Mouse (Mus musculus): ENCODE data around the gene Prkg1. TPM values are rescaled to one million over a fixed set of nuclear protein-coding genes. Genes with fewer than 3 reads are reported as not detected.

Prkg1 gene
- total RNA-seq, 2 experiments from 2014 or later, result 0.47 to 1.8 TPM

- no peak for ATAC-seq (replicated peaks; ENCODE audit: low FRiP score, low TSS enrichment, poor library complexity, severe bottlenecking)
Observed at GRCm38 (mm10) chr19:31750976-31751676, 13.7 kb downstream of the Prkg1 start.

DNA sequence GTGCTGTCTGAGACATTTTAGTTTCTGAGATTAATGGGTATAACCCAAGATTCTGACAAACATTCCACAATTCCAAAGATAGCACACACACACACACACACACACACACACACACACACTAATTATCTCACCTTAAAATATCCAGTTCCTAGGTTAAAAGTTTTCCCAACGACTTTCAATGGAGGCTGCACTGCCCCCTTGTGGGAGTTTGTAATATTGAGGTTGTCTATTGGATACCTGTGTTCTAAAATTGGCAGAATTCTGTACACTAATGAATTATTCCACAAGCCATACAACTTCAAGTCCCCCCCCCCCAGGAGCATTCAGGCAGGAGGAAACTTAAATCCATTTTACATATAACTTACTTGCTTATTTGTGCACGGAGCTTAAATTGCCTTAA is 18.2 kb downstream of the Prkg1 start:
- ATAC-seq (replicated peaks; ENCODE audit: low FRiP score, low TSS enrichment, poor library complexity, severe bottlenecking), result no peak; the same call in 1 of the 2 replicates

DNA sequence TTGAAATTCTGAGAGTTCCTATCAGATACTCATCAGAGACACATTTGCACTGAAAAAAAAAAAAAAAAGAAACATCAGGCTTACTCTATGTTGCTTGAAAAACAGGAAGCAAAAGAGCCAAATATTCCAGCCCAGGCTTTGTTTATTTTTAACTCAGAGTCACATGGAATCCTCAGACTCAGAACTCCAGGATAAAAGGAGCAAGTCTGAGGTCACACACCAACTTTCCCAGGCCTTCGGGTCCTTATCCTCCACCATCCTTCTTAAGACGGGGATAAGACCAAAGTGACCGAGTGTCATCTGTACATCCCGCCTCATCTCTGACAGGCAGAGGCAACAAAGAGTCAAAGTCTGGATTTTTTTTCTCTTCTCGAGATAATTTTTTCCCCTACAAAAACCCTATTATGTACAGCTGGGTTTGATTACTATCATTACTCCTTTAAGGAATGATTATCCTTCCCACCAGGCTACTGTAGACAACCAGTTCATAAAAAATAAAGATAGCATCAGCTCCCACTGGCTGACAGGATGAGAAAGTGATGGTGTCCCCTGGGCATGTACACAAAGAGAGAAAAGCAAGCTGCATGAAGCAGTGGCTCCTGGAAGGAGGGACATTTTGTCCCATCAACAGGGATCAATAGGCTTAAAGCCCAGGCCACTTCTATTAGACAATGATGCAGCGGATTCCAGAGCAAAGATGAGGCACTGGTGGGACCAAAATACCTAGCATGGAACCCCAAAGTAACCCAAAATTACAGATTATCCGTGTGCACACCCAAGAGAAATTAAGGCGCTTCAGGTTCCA is 21.4 kb downstream of the Prkg1 start:
- no peak for ATAC-seq (replicated peaks; ENCODE audit: low FRiP score, low TSS enrichment, poor library complexity, severe bottlenecking)

DNA sequence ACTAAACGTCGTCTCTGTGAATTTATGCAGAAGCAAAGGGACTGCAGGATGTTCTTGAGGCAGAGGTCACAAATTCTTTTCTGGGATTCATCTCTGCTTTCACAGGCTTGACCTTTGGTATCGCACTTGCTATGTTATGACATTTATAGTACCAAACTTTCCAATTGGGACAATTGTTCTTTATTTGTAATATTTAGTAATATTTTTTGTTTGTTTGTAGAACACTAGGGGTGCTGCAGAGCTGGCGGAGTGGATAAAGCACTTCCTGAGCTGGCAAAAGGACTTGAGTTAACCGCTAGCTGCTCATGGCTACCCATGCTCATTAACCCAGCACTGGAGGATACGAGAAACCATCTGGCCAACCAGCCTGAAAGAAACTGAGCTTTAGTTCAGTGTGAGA is 49.9 kb downstream of the Prkg1 start:
- ATAC-seq (replicated peaks; ENCODE audit: low FRiP score, low TSS enrichment, poor library complexity, severe bottlenecking), result no peak

DNA sequence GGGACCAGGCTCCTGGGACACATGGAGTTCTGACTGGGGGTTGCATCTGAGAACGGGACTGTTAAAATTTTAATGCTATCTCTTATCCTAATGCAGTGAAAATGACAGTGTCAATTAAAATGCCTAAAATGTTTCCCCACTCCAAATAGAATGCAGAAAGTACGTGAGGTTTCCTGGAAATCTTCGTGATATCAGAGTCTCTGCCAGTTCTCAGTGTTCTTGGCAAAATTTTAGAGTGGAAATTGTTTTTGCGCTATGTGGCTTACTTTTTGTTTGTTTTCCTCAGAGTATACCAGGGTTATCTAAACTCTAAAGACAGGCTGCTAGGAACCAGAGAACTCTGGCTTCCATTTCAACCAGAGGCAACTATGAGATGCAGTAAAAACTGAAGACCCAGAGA is 50.4 kb downstream of the Prkg1 start:
- no peak for ATAC-seq (replicated peaks; ENCODE audit: low FRiP score, low TSS enrichment, poor library complexity, severe bottlenecking)

DNA sequence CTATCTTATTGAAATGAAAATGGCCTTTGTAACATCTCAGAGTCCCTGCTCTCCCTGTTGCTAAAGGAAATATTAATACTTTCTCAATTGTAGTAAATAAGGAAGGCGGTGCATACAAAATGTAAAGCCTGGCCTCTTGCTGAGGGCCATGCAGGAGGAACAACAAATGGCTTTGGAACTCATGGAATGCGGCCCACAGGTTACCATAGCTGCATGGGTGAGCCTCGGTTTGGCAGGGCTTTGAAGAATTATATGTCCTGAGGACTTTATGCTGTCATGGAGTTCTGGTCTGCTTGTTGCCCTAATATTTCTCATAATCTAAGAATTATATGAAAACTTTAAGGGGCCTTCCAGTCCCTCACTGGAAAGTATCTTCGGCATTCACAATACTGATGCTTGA is 51.5 kb downstream of the Prkg1 start:
- ATAC-seq (replicated peaks; ENCODE audit: low FRiP score, low TSS enrichment, poor library complexity, severe bottlenecking), result no peak

GRCm38 (mm10) chr19:31710336-31710735 is 54.5 kb downstream of the Prkg1 start:
- ATAC-seq (replicated peaks; ENCODE audit: low FRiP score, low TSS enrichment, poor library complexity, severe bottlenecking), result no peak

DNA sequence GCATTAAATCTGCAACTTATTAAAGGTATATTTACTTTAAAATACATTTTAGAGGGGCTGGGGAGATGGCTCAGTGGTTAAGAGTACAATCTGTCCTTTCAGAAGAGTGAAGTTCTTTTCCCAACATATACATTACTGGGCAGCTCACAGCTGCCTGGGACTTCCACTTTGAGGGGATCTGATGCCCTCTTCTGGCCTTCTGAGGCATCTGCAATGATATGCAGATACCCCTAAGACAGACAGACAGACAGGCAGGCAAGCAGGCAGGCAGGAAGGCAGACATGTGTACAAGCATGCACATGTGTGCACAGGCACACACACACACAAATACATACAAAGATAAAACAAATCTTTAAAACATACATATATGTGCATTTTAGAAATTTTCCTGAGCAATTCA is 60.8 kb downstream of the Prkg1 start:
- ATAC-seq (replicated peaks; ENCODE audit: low FRiP score, low TSS enrichment, poor library complexity, severe bottlenecking), result peak; percentile 55; the same call in 1 of the 2 replicates

DNA sequence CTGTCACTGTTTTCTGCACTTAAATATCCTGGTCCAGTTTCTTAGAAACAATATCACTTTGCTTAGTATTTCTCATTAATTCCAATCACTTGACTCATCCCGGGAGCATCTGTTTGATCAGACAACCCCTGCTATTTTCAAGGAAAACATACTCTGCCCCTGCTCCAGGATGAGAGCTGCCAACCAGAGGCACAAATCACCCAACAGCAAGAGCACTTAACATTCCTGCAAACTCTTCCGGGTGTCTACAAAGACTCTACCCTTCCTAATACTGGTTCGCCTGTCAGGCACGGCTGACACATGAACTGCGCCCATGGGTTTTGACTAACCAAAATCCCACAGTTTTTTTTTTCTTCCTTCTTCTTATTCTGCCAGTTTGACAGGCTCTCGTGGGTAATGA is 65.9 kb downstream of the Prkg1 start:
- ATAC-seq (replicated peaks; ENCODE audit: low FRiP score, low TSS enrichment, poor library complexity, severe bottlenecking), result no peak

DNA sequence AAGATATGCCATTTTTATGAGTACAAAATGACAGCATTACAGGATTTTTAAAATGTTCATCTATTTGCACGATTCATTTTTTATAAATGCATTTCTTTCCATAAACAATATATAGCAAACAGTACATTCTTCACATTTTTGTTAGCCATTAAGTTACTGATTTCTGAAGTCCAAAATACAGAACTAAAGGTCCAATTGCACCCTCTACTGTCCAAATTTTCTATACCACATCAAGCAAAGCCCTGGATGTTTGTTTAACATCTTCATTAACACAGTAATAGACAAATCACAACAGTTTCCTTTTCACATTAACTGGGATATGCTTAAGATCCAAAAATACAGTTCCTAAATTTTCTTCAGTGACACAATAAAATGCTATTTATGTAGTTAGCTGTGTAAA is 84.0 kb downstream of the Prkg1 start:
- no peak for ATAC-seq (replicated peaks; ENCODE audit: low FRiP score, low TSS enrichment, poor library complexity, severe bottlenecking)

DNA sequence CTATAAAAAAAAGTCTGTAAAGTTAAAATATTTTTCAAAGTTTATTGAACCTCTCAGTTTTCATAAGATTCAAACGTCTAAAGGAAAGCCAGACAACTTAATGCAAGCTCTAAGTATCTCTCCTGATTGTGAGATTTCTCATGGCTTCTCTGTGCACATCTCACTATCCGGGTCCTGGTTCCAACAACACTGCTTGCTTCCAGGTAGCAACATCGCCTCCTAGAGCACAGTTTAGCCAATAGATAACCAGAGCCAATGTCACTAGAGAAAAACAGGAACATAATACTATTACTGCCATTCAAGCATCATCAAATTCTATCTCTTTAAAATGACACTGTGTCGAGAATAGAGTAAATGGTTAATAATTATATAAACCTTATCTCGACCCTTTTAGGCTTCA is 86.5 kb downstream of the Prkg1 start:
- no peak for ATAC-seq (replicated peaks; ENCODE audit: low FRiP score, low TSS enrichment, poor library complexity, severe bottlenecking)

DNA sequence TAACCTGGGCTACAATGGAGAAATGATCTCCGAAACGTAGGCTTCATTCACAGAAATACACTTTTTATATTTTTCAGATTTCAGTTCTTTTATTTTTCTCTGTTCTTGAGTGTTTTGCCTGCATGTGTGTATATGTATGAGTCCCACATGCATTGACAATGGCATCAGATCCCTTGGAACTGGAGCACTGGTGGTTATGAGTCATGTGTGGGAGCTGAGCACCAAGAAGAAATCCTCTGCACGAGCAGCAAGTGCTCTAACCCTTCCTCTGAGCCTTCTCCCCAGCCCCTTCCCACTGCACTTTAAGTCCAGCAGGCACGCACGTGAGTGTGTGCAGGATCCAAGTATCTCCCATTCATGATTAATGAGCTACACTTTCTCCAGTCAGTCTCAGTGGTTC is 93.1 kb downstream of the Prkg1 start:
- ATAC-seq (replicated peaks; ENCODE audit: low FRiP score, low TSS enrichment, poor library complexity, severe bottlenecking), result no peak

DNA sequence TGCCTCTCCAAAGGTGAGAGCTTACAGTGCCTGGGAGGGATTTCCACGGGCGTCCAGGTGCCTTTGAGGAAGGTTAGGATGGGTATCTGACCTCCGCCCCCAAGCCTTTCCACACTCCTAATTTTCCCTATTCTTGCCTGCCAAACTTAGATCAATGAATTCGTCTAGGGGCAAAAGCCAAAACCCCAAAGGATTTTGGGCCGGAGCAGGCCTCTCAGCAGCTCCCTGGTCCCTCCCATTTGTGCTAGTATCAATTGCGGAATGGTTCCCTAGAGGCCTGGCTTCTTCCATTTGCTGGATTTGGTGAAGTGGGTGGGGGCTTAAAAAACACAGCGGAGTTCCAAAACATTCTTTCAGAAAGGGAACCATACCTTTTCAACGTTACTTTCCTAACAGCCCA is 99.8 kb downstream of the Prkg1 start:
- no peak for ATAC-seq (replicated peaks; ENCODE audit: low FRiP score, low TSS enrichment, poor library complexity, severe bottlenecking)

GRCm38 (mm10) chr19:31664159-31664991 is 100.5 kb downstream of the Prkg1 start:
- peak; percentile 94 for ATAC-seq (replicated peaks; ENCODE audit: low FRiP score, low TSS enrichment, poor library complexity, severe bottlenecking)

DNA sequence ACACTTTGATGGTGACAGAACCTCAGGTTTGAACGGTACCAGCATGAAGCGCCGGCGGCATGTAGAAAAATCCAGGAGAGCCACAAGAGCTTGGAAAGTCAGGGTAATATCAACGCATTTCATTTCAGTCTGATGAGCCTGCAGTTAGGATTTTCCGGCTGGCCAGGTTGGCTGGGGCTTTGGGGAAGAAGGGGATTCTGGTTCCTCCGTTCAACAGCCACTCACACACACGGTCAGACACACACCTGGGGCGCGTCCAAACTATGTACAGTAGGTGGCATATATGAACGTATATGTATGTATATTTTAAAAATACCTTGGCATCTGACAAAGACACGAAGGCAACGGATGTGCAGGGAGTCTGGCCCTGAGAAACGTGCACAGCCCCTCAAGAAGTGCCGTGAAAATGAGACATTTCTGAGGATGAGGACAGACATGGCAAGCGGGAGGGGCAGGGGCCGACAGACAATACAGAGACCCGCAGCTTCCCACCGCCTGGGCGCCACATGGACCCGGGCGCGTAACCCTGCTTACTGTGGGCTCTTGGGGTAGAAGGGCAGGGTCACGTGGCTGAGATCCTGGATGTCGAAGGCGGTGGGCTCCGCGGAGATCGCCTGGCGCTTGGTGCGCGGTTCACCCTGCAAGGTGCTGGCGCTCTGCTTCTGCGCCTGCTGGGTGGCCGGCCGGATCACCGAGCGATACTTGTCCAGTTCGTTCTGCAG is 101.2 kb downstream of the Prkg1 start:
- peak; percentile 60 for ATAC-seq (replicated peaks; ENCODE audit: low FRiP score, low TSS enrichment, poor library complexity, severe bottlenecking)

DNA sequence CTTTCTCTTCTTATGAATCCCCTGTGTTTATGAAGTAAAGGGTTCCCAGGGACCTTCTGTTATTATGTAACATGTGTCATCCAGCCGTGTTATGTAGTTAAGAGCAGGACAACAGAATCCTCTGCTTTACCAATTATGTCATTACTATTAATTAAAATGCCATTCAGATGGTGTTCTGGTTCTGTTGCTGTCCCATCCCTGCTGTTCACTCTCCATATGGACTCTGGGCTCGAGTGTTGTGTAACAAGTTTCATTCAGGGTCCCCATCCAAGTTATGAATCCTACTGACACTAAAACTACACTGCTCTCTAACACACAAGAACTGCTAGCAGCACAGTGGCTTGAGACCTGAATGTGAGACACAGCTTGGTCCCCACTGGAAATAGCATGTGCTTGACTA is 102.0 kb downstream of the Prkg1 start:
- no peak for ATAC-seq (replicated peaks; ENCODE audit: low FRiP score, low TSS enrichment, poor library complexity, severe bottlenecking)

GRCm38 (mm10) chr19:31658751-31659397 is 106.0 kb downstream of the Prkg1 start:
- ATAC-seq (replicated peaks; ENCODE audit: low FRiP score, low TSS enrichment, poor library complexity, severe bottlenecking), result no peak

DNA sequence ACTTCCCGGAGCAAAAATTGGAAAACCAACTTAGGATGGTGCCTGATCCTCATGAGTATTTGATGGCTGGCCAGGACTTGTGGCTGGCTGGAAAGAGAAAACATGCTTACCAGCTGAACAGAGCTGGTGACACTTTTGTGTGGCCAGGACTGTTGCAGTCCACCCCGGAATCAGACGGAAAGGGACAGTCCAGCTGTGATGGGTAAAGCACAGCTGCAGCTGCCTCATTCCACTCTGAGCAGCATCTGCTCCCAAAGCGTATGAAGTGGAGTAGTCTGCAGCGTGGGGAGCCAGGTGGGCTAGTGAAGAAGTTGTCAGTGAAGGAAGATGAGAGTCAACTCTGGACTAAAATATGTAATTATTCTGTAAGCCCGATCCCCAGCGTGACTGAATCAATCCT is 108.6 kb downstream of the Prkg1 start:
- no peak for ATAC-seq (replicated peaks; ENCODE audit: low FRiP score, low TSS enrichment, poor library complexity, severe bottlenecking)

DNA sequence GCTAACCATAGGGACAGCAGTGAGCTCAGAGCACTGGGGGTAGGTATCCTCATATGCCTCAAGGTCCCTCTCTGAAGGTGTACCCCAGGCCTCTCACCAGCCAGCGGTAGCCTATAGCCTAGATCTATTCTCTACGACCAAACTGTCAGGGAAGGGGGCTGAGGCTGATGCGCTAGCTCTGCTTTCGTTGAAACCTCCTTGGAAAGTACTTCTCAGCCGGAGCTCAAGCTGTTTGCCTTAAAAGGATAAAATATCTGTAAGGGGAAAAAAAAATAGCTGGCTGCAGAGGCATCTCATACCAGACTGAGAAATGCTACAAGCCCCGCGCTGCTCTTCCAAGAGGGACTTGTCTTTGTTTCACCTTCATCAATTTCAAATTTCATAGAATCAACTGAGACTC is 109.0 kb downstream of the Prkg1 start:
- ATAC-seq (replicated peaks; ENCODE audit: low FRiP score, low TSS enrichment, poor library complexity, severe bottlenecking), result no peak

Data from megakaryocyte-erythroid progenitor cell, adult 5-6 weeks (primary cell).